Mouse (Mus musculus) bone marrow, adult 2 months (tissue): ENCODE results near the gene Srbd1. TPM values are rescaled to one million over a fixed set of nuclear protein-coding genes. Genes with fewer than 3 reads are reported as not detected.

Experiments used
- H3K27ac ChIP-seq: fragments of 200-500 bp; 2 replicates; pipeline ENCODE4 v1.5.1; 2012; ENCODE audit warnings: low read depth, mild to moderate bottlenecking, control low read depth, inconsistent platforms, low read length; ENCODE audit not compliant: control insufficient read depth, poor library complexity, insufficient read depth
- H3K4me1 ChIP-seq: fragments of 200-500 bp; 2 replicates; pipeline ENCODE4 v1.6.1; 2011; ENCODE audit warnings: low read length; ENCODE audit not compliant: control insufficient read depth, insufficient read depth
- H3K4me3 ChIP-seq: fragments of 200-500 bp; replicated peaks from 2 replicates; pipeline ENCODE3; 2011; ENCODE audit warnings: mild to moderate bottlenecking, low read depth, low read length, control low read depth; ENCODE audit not compliant: control insufficient read depth
- CTCF ChIP-seq: fragments of 200-500 bp; IDR thresholded peaks from 2 replicates; pipeline ENCODE4 v1.5.1; 2011; ENCODE audit warnings: low read length, control low read depth; ENCODE audit not compliant: control insufficient read depth, insufficient read depth
- POLR2A ChIP-seq: fragments of 200-500 bp; IDR thresholded peaks from 2 replicates; pipeline ENCODE4 v1.6.1; 2011; ENCODE audit warnings: low read depth, mild to moderate bottlenecking, control low read depth, low read length, borderline replicate concordance; ENCODE audit not compliant: control insufficient read depth
- WGBS: fragments of 180-500 bp; shearing (Covaris S2); methylation state at CpG from one replicate; pipeline ENCODE4 v1.1.7; 2018; 5-methylcytosine and 5-hydroxymethylcytosine counted together
- polyA plus RNA-seq: library from polyadenylated mRNA; stranded (reverse); fragments of >200 nt; gene quantifications from 2 replicates; pipeline ENCODE4 v1.2.4, GENCODE M21; 2011; ENCODE audit warnings: low replicate concordance; ENCODE audit not compliant: missing spikeins, insufficient read depth, insufficient read length

Srbd1 gene
- polyA plus RNA-seq, 1 experiment = 11.7 TPM

- H3K4me1 ChIP-seq = no peaks in the 10 kb centered on the region
- 84% methylated on average over 5 of the region's 5 CpGs for WGBS
- no peak overlapping the region for H3K27ac ChIP-seq
- no peak overlapping the region for H3K4me3 ChIP-seq
- TF ChIP-seq CTCF (no peak), POLR2A (no peak)
Measured at GRCm38 (mm10) chr17:86125908-86126307, 19.1 kb downstream of the Srbd1 start.

DNA sequence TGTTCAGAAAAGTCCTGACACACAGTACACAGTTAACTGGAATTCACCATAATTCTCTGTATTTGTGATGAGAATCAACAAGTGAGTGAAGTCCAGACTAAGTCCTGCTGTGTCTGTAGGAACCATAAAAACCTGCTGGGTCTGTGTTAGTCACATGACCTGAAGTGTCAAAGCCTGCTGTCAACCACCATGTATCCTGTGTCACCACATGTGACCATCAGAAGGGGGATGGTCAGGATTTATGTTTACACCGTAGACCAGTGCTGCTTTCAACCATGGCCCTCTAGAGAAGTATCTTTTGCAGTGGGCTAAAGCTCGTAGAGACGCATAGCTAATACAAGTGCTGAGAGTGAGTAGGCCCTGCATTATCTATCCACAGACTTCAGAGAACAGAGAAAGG, 21.8 kb downstream of the Srbd1 start:
- Histone ChIP-seq H3K4me3 (no peak overlapping the region), H3K27ac (no peak overlapping the region), H3K4me1 (no peaks in the 10 kb centered on the region)
- 88% methylated on average over 3 of the region's 3 CpGs for WGBS
- TF ChIP-seq POLR2A = no peak
- no peak for TF ChIP-seq CTCF

DNA sequence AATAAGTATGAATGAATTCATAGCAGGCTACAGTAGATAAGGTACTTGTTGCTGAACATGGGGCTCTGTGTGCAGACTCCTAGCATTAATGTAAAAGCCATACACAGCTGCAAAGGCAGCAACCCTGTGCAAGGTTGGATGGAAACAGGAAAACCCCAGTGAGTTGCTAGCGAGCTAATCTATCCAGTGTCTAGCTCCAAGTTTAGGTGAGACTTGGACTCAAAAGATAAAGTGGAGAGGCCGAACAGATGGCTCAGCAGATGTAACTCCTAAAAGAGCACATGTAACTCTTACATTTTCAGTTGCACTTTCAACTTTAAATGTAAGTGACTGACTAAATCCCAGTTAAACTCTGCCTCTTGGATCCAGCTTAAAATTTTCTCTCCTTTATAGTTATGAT, 48.1 kb downstream of the Srbd1 start:
- TF ChIP-seq CTCF (no peak), POLR2A (no peak)
- 67% methylated on average over 2 of the region's 2 CpGs for WGBS
- H3K4me3 ChIP-seq = no peak overlapping the region

DNA sequence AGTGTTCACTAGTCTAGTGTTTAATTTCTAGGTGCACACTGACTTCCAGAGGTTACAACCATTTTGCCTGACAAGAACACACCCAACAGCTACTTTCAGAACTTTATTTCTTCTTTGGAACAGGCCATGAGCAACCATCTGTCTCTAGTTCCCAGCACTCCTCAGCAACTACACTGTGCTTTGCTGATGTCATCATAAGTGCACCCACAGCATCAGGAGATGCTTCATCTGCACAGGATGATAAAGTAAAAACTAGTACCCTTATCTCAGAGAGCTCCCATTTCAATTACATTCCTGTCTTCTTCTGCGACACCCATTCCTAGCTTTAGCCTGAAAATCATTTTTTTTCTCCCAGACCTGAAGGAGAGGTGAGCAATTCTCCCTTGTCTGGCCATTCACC, 51.9 kb downstream of the Srbd1 start:
- WGBS = 68% methylated on average over 1 of the region's 1 CpGs
- no peak for TF ChIP-seq CTCF
- no peak for TF ChIP-seq POLR2A
- no peak overlapping the region for H3K4me3 ChIP-seq
- H3K27ac ChIP-seq = no peak overlapping the region
- no peaks in the 10 kb centered on the region; the same call in 1 of the 2 replicates for H3K4me1 ChIP-seq

More for the DNA sequence above, 48.1 kb downstream of the Srbd1 start:
- H3K27ac ChIP-seq = no peak overlapping the region
- H3K4me1 ChIP-seq = no peaks in the 10 kb centered on the region; the same call in 1 of the 2 replicates

- no peak overlapping the region for H3K27ac ChIP-seq
- H3K4me1 ChIP-seq = no peaks in the 10 kb centered on the region; the same call in 1 of the 2 replicates
- no peak overlapping the region for H3K4me3 ChIP-seq
- TF ChIP-seq POLR2A = no peak
- 88% methylated on average over 1 of the region's 1 CpGs for WGBS
Measured at GRCm38 (mm10) chr17:86091631-86092030, 53.3 kb downstream of the Srbd1 start.

DNA sequence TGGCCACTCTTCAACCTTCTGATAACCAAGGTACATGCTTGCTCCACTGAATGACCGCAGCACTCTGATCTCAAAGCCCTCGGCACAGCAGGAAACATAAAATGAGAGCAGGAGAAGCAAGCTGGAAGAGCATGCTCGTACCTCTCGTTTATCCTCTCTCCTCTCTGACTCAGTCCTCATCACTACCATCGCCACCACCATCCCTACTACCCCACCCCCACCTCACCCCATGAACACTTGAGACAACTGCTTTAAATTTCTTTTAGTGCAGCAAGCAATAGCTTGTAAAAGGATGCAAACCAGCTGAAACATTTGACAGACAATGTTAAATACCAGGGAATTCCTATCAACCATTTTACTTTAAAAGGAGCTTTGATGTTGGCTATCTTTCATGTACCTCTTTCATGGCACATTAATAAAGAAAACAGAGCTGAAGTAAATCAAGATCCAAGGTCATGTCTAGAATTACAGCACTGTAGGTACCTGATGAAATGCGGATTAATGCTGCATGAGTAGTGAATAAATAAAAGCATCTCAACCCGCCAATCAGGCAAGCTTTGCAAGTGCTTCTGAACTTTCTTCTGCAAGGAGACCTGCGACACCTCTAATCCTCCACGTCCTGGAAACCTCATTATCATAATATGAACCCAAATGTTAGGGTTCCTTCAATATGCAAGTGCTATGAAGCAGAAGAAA, 54.9 kb downstream of the Srbd1 start:
- H3K4me3 ChIP-seq = no peak overlapping the region
- H3K4me1 ChIP-seq = peaks cover 1% of the 10 kb centered on the region; the same call in 1 of the 2 replicates
- no peak overlapping the region for H3K27ac ChIP-seq
- 89% methylated on average over 9 of the region's 9 CpGs for WGBS
- TF ChIP-seq CTCF (no peak), POLR2A (no peak)

- WGBS = 73% methylated on average over 9 of the region's 9 CpGs
- Histone ChIP-seq H3K4me3 (no peak overlapping the region), H3K4me1 (peaks cover 1% of the 10 kb centered on the region; the same call in 1 of the 2 replicates), H3K27ac (no peak overlapping the region)
- TF ChIP-seq POLR2A (no peak), CTCF (no peak)
Measured at GRCm38 (mm10) chr17:86087922-86088321, 57.1 kb downstream of the Srbd1 start.

DNA sequence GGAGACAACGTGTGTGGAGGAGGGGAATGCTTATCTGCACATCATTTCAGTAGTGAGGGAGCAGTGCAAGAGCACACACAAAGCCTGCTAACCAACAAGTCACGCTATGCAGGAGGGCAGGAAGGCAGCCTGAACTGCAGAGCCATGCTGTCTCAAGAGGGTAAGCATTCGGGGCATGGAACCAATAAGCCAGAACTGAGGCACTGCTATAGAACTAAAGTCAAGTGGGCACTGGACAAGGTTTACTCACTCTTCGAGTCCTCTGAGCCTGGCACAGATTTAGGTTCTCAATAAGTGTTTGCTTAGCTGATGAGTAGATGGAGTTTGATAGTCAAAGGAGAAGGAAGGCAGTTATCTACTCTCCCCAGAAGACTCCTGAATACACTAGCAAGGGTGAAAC, 58.8 kb downstream of the Srbd1 start:
- 77% methylated on average over 4 of the region's 4 CpGs for WGBS
- no peak for TF ChIP-seq POLR2A
- TF ChIP-seq CTCF = no peak
- Histone ChIP-seq H3K27ac (no peak overlapping the region), H3K4me1 (peaks cover 1% of the 10 kb centered on the region; the same call in 1 of the 2 replicates), H3K4me3 (no peak overlapping the region)
